Mouse (Mus musculus) T-helper 2 cell (primary cell): Measurements from ENCODE around the gene Tmem121.
"Not testable (repeated sequence)": the region's sequence is repeated elsewhere in the genome, so short reads cannot be mapped to it uniquely, and the experiment has no call there.

Experiments used
- in situ Hi-C: fragments of 300-600 bp; cut with MboI, MseI; formaldehyde crosslinking; loops from one replicate; pipeline ENCODE4 v1.15.1; 2025; ENCODE audit warnings: high pct_unique_total_duplicates

Tmem121 gene

GRCm38 (mm10) chr12:113217306-113218242 is 31.8 kb downstream of the Tmem121 start:
- in situ Hi-C loops = loop anchor here (5.0 kb wide), 2 partner anchors 270 to 375 kb away; partner anchors contain the start of gene Adam6b

GRCm38 (mm10) chr12:113219867-113220266 is 34.1 kb downstream of the Tmem121 start:
- in situ Hi-C loops = loop anchor here (5.0 kb wide), 2 partner anchors 267 to 372 kb away; partner anchors contain the start of gene Adam6b

GRCm38 (mm10) chr12:113220447-113220846 is 34.7 kb downstream of the Tmem121 start:
- in situ Hi-C loops = no loop called here

GRCm38 (mm10) chr12:113221289-113221688 is 35.6 kb downstream of the Tmem121 start:
- in situ Hi-C loops = no loop called here

- in situ Hi-C loops = no loop called here
These were observed 36.4 kb downstream of the Tmem121 start for GRCm38 (mm10) chr12:113222121-113222636.

GRCm38 (mm10) chr12:113222748-113223147 is 37.0 kb downstream of the Tmem121 start:
- in situ Hi-C loops = no loop called here

GRCm38 (mm10) chr12:113224206-113224605 is 38.5 kb downstream of the Tmem121 start:
- in situ Hi-C loops = no loop called here

GRCm38 (mm10) chr12:113224687-113225091 is 39.0 kb downstream of the Tmem121 start:
- in situ Hi-C loops = no loop called here

GRCm38 (mm10) chr12:113227970-113228593 is 42.4 kb downstream of the Tmem121 start:
- in situ Hi-C loops = no loop called here

- in situ Hi-C loops = no loop called here
These were observed 45.0 kb downstream of the Tmem121 start for GRCm38 (mm10) chr12:113230741-113231140.

- in situ Hi-C loops = not testable (repeated sequence)
These were observed 46.0 kb downstream of the Tmem121 start for GRCm38 (mm10) chr12:113231551-113232263.

- in situ Hi-C loops = not testable (repeated sequence)
These were observed 46.6 kb downstream of the Tmem121 start for GRCm38 (mm10) chr12:113232264-113232750.
